Mouse (Mus musculus): ENCODE results near the gene Rp9. TPM values are rescaled to one million over a fixed set of nuclear protein-coding genes. Genes with fewer than 3 reads are reported as not detected.

Rp9 gene
- polyA plus RNA-seq, 1 experiment from 2014 or later: 25.3 TPM

- Histone ChIP-seq H3K36me3 (ENCODE audit: control insufficient read depth, insufficient read depth) (no peaks in the 10 kb centered on the region), H3K4me3 (ENCODE audit: low read depth, low read length) (no peak overlapping the region), H3K27me3 (ENCODE audit: control insufficient read depth, insufficient read depth, low read depth, low read length) (no peaks in the 10 kb centered on the region), H3K4me2 (ENCODE audit: low read depth, low read length) (peak overlapping the region; percentile 0; the same call in 1 of the 2 replicates), H3K4me1 (ENCODE audit: control insufficient read depth, low read depth, low read length) (peaks cover 11% of the 10 kb centered on the region), H3K27ac (ENCODE audit: low read length) (no peak overlapping the region), H3K9ac (ENCODE audit: low read depth, low read length) (no peak overlapping the region), H3K9me3 (replicated peaks; ENCODE audit: control insufficient read depth, low read length) (no peaks in the 10 kb centered on the region)
- WGBS (ENCODE audit: insufficient replicate concordance): 12% methylated on average over 5 of the region's 5 CpGs
- no peak; the same call in 1 of the 2 replicates for ATAC-seq (ENCODE audit: low read depth)
Observed at GRCm38 (mm10) chr9:22430315-22430840, 39.2 kb downstream of the Rp9 start.

GRCm38 (mm10) chr9:22429533-22430241, 39.9 kb downstream of the Rp9 start:
- H3K9ac ChIP-seq (ENCODE audit: low read depth, low read length): no peak overlapping the region
- H3K27ac ChIP-seq (ENCODE audit: low read length): no peak overlapping the region
- H3K4me1 ChIP-seq (ENCODE audit: control insufficient read depth, low read depth, low read length): peaks cover 11% of the 10 kb centered on the region
- no peak overlapping the region for H3K4me3 ChIP-seq (ENCODE audit: low read depth, low read length)
- no peaks in the 10 kb centered on the region for H3K27me3 ChIP-seq (ENCODE audit: control insufficient read depth, insufficient read depth, low read depth, low read length)
- H3K9me3 ChIP-seq (replicated peaks; ENCODE audit: control insufficient read depth, low read length): no peaks in the 10 kb centered on the region
- 45% methylated on average over 15 of the region's 15 CpGs for WGBS (ENCODE audit: insufficient replicate concordance)
- 0 out of 2 replicates have a peak, but pooled peaks have one; percentile 21 for ATAC-seq (ENCODE audit: low read depth)
- no peaks in the 10 kb centered on the region for H3K36me3 ChIP-seq (ENCODE audit: control insufficient read depth, insufficient read depth)
- peak overlapping the region; percentile 0 for H3K4me2 ChIP-seq (ENCODE audit: low read depth, low read length)

- Histone ChIP-seq H3K27me3 (ENCODE audit: control insufficient read depth, insufficient read depth, low read depth, low read length) (no peaks in the 10 kb centered on the region), H3K36me3 (ENCODE audit: control insufficient read depth, insufficient read depth) (no peaks in the 10 kb centered on the region), H3K4me2 (ENCODE audit: low read depth, low read length) (no peak overlapping the region), H3K4me1 (ENCODE audit: control insufficient read depth, low read depth, low read length) (peaks cover 15% of the 10 kb centered on the region), H3K9ac (ENCODE audit: low read depth, low read length) (no peak overlapping the region), H3K27ac (ENCODE audit: low read length) (no peak overlapping the region), H3K9me3 (replicated peaks; ENCODE audit: control insufficient read depth, low read length) (no peaks in the 10 kb centered on the region), H3K4me3 (ENCODE audit: low read depth, low read length) (no peak overlapping the region)
- ATAC-seq (ENCODE audit: low read depth): no peak
- WGBS (ENCODE audit: insufficient replicate concordance): 69% methylated on average over 14 of the region's 14 CpGs
Observed at GRCm38 (mm10) chr9:22428666-22429410, 40.7 kb downstream of the Rp9 start.

- H3K4me1 ChIP-seq (ENCODE audit: control insufficient read depth, low read depth, low read length): peaks cover 15% of the 10 kb centered on the region
- 52% methylated on average over 3 of the region's 4 CpGs for WGBS (ENCODE audit: insufficient replicate concordance)
- no peak for ATAC-seq (ENCODE audit: low read depth)
Observed at GRCm38 (mm10) chr9:22428028-22428665, 41.4 kb downstream of the Rp9 start.

GRCm38 (mm10) chr9:22424719-22425118, 44.8 kb downstream of the Rp9 start:
- H3K4me3 ChIP-seq (ENCODE audit: low read depth, low read length): no peak overlapping the region
- H3K9ac ChIP-seq (ENCODE audit: low read depth, low read length): no peak overlapping the region
- H3K36me3 ChIP-seq (ENCODE audit: control insufficient read depth, insufficient read depth): no peaks in the 10 kb centered on the region
- no peak overlapping the region for H3K27ac ChIP-seq (ENCODE audit: low read length)
- 72% methylated on average over 4 of the region's 4 CpGs for WGBS (ENCODE audit: insufficient replicate concordance)
- H3K27me3 ChIP-seq (ENCODE audit: control insufficient read depth, insufficient read depth, low read depth, low read length): no peaks in the 10 kb centered on the region
- H3K4me1 ChIP-seq (ENCODE audit: control insufficient read depth, low read depth, low read length): peaks cover 8% of the 10 kb centered on the region
- ATAC-seq (ENCODE audit: low read depth): no peak
- no peaks in the 10 kb centered on the region for H3K9me3 ChIP-seq (replicated peaks; ENCODE audit: control insufficient read depth, low read length)
- H3K4me2 ChIP-seq (ENCODE audit: low read depth, low read length): no peak overlapping the region

More at GRCm38 (mm10) chr9:22428028-22428665, 41.4 kb downstream of the Rp9 start:
- Histone ChIP-seq H3K27ac (ENCODE audit: low read length) (no peak overlapping the region), H3K9ac (ENCODE audit: low read depth, low read length) (no peak overlapping the region), H3K27me3 (ENCODE audit: control insufficient read depth, insufficient read depth, low read depth, low read length) (no peaks in the 10 kb centered on the region), H3K4me2 (ENCODE audit: low read depth, low read length) (no peak overlapping the region; the same call in 1 of the 2 replicates), H3K36me3 (ENCODE audit: control insufficient read depth, insufficient read depth) (no peaks in the 10 kb centered on the region), H3K4me3 (ENCODE audit: low read depth, low read length) (no peak overlapping the region), H3K9me3 (replicated peaks; ENCODE audit: control insufficient read depth, low read length) (no peaks in the 10 kb centered on the region)

- no peak overlapping the region for H3K4me2 ChIP-seq (ENCODE audit: low read depth, low read length)
- H3K9me3 ChIP-seq (replicated peaks; ENCODE audit: control insufficient read depth, low read length): no peaks in the 10 kb centered on the region
- no peak overlapping the region for H3K9ac ChIP-seq (ENCODE audit: low read depth, low read length)
- no peaks in the 10 kb centered on the region for H3K36me3 ChIP-seq (ENCODE audit: control insufficient read depth, insufficient read depth)
- ATAC-seq (ENCODE audit: low read depth): no peak
- peaks cover 7% of the 10 kb centered on the region; the same call in 1 of the 2 replicates for H3K4me1 ChIP-seq (ENCODE audit: control insufficient read depth, low read depth, low read length)
- H3K4me3 ChIP-seq (ENCODE audit: low read depth, low read length): no peak overlapping the region
- no peak overlapping the region for H3K27ac ChIP-seq (ENCODE audit: low read length)
- no peaks in the 10 kb centered on the region for H3K27me3 ChIP-seq (ENCODE audit: control insufficient read depth, insufficient read depth, low read depth, low read length)
- WGBS (ENCODE audit: insufficient replicate concordance): 53% methylated on average over 10 of the region's 10 CpGs
Observed at GRCm38 (mm10) chr9:22424196-22424595, 45.3 kb downstream of the Rp9 start.

- peaks cover 6% of the 10 kb centered on the region; the same call in 1 of the 2 replicates for H3K4me1 ChIP-seq (ENCODE audit: control insufficient read depth, low read depth, low read length)
- no peaks in the 10 kb centered on the region for H3K27me3 ChIP-seq (ENCODE audit: control insufficient read depth, insufficient read depth, low read depth, low read length)
- H3K4me2 ChIP-seq (ENCODE audit: low read depth, low read length): no peak overlapping the region
- no peaks in the 10 kb centered on the region for H3K36me3 ChIP-seq (ENCODE audit: control insufficient read depth, insufficient read depth)
- no peak overlapping the region for H3K27ac ChIP-seq (ENCODE audit: low read length)
- no peak overlapping the region for H3K9ac ChIP-seq (ENCODE audit: low read depth, low read length)
- no peaks in the 10 kb centered on the region for H3K9me3 ChIP-seq (replicated peaks; ENCODE audit: control insufficient read depth, low read length)
- 48% methylated on average over 1 of the region's 1 CpGs for WGBS (ENCODE audit: insufficient replicate concordance)
- H3K4me3 ChIP-seq (ENCODE audit: low read depth, low read length): no peak overlapping the region
- ATAC-seq (ENCODE audit: low read depth): no peak
Observed at GRCm38 (mm10) chr9:22423507-22423906, 46.0 kb downstream of the Rp9 start.

- WGBS (ENCODE audit: insufficient replicate concordance): 38% methylated on average over 1 of the region's 1 CpGs
Observed at GRCm38 (mm10) chr9:22422559-22422958, 47.0 kb downstream of the Rp9 start.

More at GRCm38 (mm10) chr9:22422559-22422958, 47.0 kb downstream of the Rp9 start:
- ATAC-seq (ENCODE audit: low read depth): no peak
- Histone ChIP-seq H3K36me3 (ENCODE audit: control insufficient read depth, insufficient read depth) (no peaks in the 10 kb centered on the region), H3K4me1 (ENCODE audit: control insufficient read depth, low read depth, low read length) (peaks cover 4% of the 10 kb centered on the region; the same call in 1 of the 2 replicates), H3K9ac (ENCODE audit: low read depth, low read length) (no peak overlapping the region), H3K9me3 (replicated peaks; ENCODE audit: control insufficient read depth, low read length) (no peaks in the 10 kb centered on the region), H3K27me3 (ENCODE audit: control insufficient read depth, insufficient read depth, low read depth, low read length) (no peaks in the 10 kb centered on the region), H3K4me2 (ENCODE audit: low read depth, low read length) (no peak overlapping the region), H3K27ac (ENCODE audit: low read length) (no peak overlapping the region), H3K4me3 (ENCODE audit: low read depth, low read length) (no peak overlapping the region)

Data from liver, embryonic 16.5 days (tissue).